Mouse (Mus musculus): ENCODE data around the gene Kri1.
"Not testable (repeated sequence)": the region's sequence is repeated elsewhere in the genome, so short reads cannot be mapped to it uniquely, and the experiment has no call there.

Kri1 gene

GRCm38 (mm10) chr9:21315421-21315820 is 27.7 kb upstream of the Kri1 start:
- DNase-seq (ENCODE audit: low read depth, low spot score), result no peak

- peak; percentile 3 for DNase-seq (ENCODE audit: low read depth, low spot score)
These were observed 26.8 kb upstream of the Kri1 start for GRCm38 (mm10) chr9:21314367-21315140.

GRCm38 (mm10) chr9:21313394-21313793 is 25.6 kb upstream of the Kri1 start:
- DNase-seq (ENCODE audit: low read depth, low spot score), result peak; percentile 80

GRCm38 (mm10) chr9:21312134-21312533 is 24.4 kb upstream of the Kri1 start, which contains the start of gene Ap1m2:
Ap1m2 (minus strand) TSS chr9:21312337.
- DNase-seq (ENCODE audit: low read depth, low spot score), result peak; percentile 11

GRCm38 (mm10) chr9:21311695-21312094 is 23.9 kb upstream of the Kri1 start:
- DNase-seq (ENCODE audit: low read depth, low spot score), result no peak

GRCm38 (mm10) chr9:21309150-21309741 is 21.5 kb upstream of the Kri1 start:
- DNase-seq (ENCODE audit: low read depth, low spot score), result peak; percentile 91

- peak; percentile 7 for DNase-seq (ENCODE audit: low read depth, low spot score)
These were observed 17.3 kb upstream of the Kri1 start for GRCm38 (mm10) chr9:21305065-21305464.

GRCm38 (mm10) chr9:21299014-21299413 is 11.2 kb upstream of the Kri1 start:
- DNase-seq (ENCODE audit: low read depth, low spot score), result no peak

GRCm38 (mm10) chr9:21292271-21292670 is 4.5 kb upstream of the Kri1 start:
- no peak for DNase-seq (ENCODE audit: low read depth, low spot score)

- not testable (repeated sequence) for DNase-seq (ENCODE audit: low read depth, low spot score)
These were observed 4.1 kb upstream of the Kri1 start for GRCm38 (mm10) chr9:21291868-21292267.

- DNase-seq (ENCODE audit: low read depth, low spot score), result peak; percentile 100
These were observed 3.4 kb upstream of the Kri1 start, which contains the start of gene Cdkn2d for GRCm38 (mm10) chr9:21291022-21291787. Cdkn2d (minus strand) TSS chr9:21291407.

- no peak for DNase-seq (ENCODE audit: low read depth, low spot score)
These were observed 2.8 kb upstream of the Kri1 start for GRCm38 (mm10) chr9:21290589-21290988.

- DNase-seq (ENCODE audit: low read depth, low spot score), result no peak
These were observed 1.5 kb upstream of the Kri1 start for GRCm38 (mm10) chr9:21289337-21289671.

- DNase-seq (ENCODE audit: low read depth, low spot score), result peak; percentile 80
These were observed 901 bp upstream of the Kri1 start for GRCm38 (mm10) chr9:21288404-21289336.

- DNase-seq (ENCODE audit: low read depth, low spot score), result peak; percentile 76
These were observed 1.0 kb downstream of the Kri1 start for GRCm38 (mm10) chr9:21286753-21287152.

GRCm38 (mm10) chr9:21283994-21284393 is 3.8 kb downstream of the Kri1 start:
- DNase-seq (ENCODE audit: low read depth, low spot score), result no peak

GRCm38 (mm10) chr9:21283591-21283990 is 4.2 kb downstream of the Kri1 start:
- DNase-seq (ENCODE audit: low read depth, low spot score), result no peak

- DNase-seq (ENCODE audit: low read depth, low spot score), result no peak
These were observed 10.0 kb downstream of the Kri1 start for GRCm38 (mm10) chr9:21277776-21278175.

GRCm38 (mm10) chr9:21276307-21276706 is 11.5 kb downstream of the Kri1 start:
- no peak for DNase-seq (ENCODE audit: low read depth, low spot score)

GRCm38 (mm10) chr9:21275727-21276126 is 12.0 kb downstream of the Kri1 start:
- no peak for DNase-seq (ENCODE audit: low read depth, low spot score)

- DNase-seq (ENCODE audit: low read depth, low spot score), result no peak
These were observed 12.6 kb downstream of the Kri1 start for GRCm38 (mm10) chr9:21275013-21275710.
